In genomic region chr5:107287254-107287907, GRCm38 (mm10) we compare ENCODE assay signal across 8 mouse cellular contexts. TPM values are rescaled to one million over a fixed set of nuclear protein-coding genes. Genes with fewer than 3 reads are reported as not detected.
DNase-seq lines count a peak whose midpoint lies in the region; ATAC-seq and TF ChIP-seq lines count a peak whose summit lies in the region.

No protein-coding gene starts in this region.

- 0 out of 2 replicates have a peak overlapping the region, but pooled peaks have one; percentile 23 for H3K9ac ChIP-seq in embryonic facial prominence, embryonic 15.5 days
- no peak overlapping the region for H3K9ac ChIP-seq in hindbrain, embryonic 13.5 days
- peak overlapping the region; percentile 81; the same call in 1 of the 2 replicates for H3K9ac ChIP-seq in liver, embryonic 13.5 days
- no peak overlapping the region for H3K9ac ChIP-seq in neural tube, embryonic 15.5 days (replicated peaks)

- intact Hi-C loops in left cerebral cortex, adult 2 months (cut with DNase I): loop anchor here (10.0 kb wide), 1 partner anchor 293 kb away; no protein-coding TSS in a partner anchor

- no peak for ATAC-seq in embryonic facial prominence, embryonic 15.5 days (ENCODE audit: insufficient number of reproducible peaks, low FRiP score, low TSS enrichment, low read depth)
- ATAC-seq in hindbrain, embryonic 13.5 days (ENCODE audit: low FRiP score): no peak
- no peak for ATAC-seq in liver, embryonic 13.5 days (ENCODE audit: low read depth)
- ATAC-seq in neural tube, embryonic 15.5 days (ENCODE audit: low FRiP score): no peak

- peak overlapping the region; percentile 73 for H3K4me2 ChIP-seq in embryonic facial prominence, embryonic 15.5 days (replicated peaks)
- peak overlapping the region; percentile 99 for H3K4me2 ChIP-seq in hindbrain, embryonic 13.5 days
- peak overlapping the region; percentile 93 for H3K4me2 ChIP-seq in liver, embryonic 13.5 days
- peak overlapping the region; percentile 87 for H3K4me2 ChIP-seq in neural tube, embryonic 15.5 days

- no peaks in the 10 kb centered on the region for H3K36me3 ChIP-seq in embryonic facial prominence, embryonic 15.5 days
- H3K36me3 ChIP-seq in hindbrain, embryonic 13.5 days: no peaks in the 10 kb centered on the region
- no peaks in the 10 kb centered on the region for H3K36me3 ChIP-seq in liver, embryonic 13.5 days
- no peaks in the 10 kb centered on the region for H3K36me3 ChIP-seq in neural tube, embryonic 15.5 days

- peak; percentile 79 for TF ChIP-seq CTCF in left cerebral cortex, adult 2 months (IDR thresholded peaks at IDR 0.05)

- DNase-seq in left cerebral cortex, adult 2 months (ENCODE audit: extremely low spot score in 1 of 2, low spot score in 2 of 2): peak; percentile 53 to 61
- DNase-seq in left cerebral cortex, adult 9 months (ENCODE audit: low spot score in 2 of 2): no peak
- peak; percentile 87 for DNase-seq in adrenal gland, postnatal 25 days
- DNase-seq in liver, embryonic 13.5 days: peak; percentile 53
- peak; percentile 47 to 86 for DNase-seq in thymus, postnatal 10 days (ENCODE audit: low spot score in 2 of 2)

- no peaks in the 10 kb centered on the region for H3K27me3 ChIP-seq in embryonic facial prominence, embryonic 15.5 days
- H3K27me3 ChIP-seq in hindbrain, embryonic 13.5 days: peaks cover 36% of the 10 kb centered on the region
- H3K27me3 ChIP-seq in liver, embryonic 13.5 days: peaks cover 26% of the 10 kb centered on the region
- H3K27me3 ChIP-seq in neural tube, embryonic 15.5 days (replicated peaks): peaks cover 8% of the 10 kb centered on the region; the same call in 1 of the 2 replicates

- peaks cover 45% of the 10 kb centered on the region for H3K4me1 ChIP-seq in embryonic facial prominence, embryonic 15.5 days
- peaks cover 15% of the 10 kb centered on the region for H3K4me1 ChIP-seq in hindbrain, embryonic 13.5 days (replicated peaks)
- peaks cover 30% of the 10 kb centered on the region for H3K4me1 ChIP-seq in liver, embryonic 13.5 days (replicated peaks)
- H3K4me1 ChIP-seq in neural tube, embryonic 15.5 days: peaks cover 24% of the 10 kb centered on the region

- no peak overlapping the region for H3K27ac ChIP-seq in left cerebral cortex, adult 2 months
- H3K27ac ChIP-seq in embryonic facial prominence, embryonic 15.5 days (replicated peaks): peak overlapping the region; percentile 97
- no peak overlapping the region for H3K27ac ChIP-seq in hindbrain, embryonic 13.5 days
- peak overlapping the region; percentile 47 for H3K27ac ChIP-seq in liver, embryonic 13.5 days
- no peak overlapping the region for H3K27ac ChIP-seq in neural tube, embryonic 15.5 days (replicated peaks)

- 19% methylated on average over 6 of the region's 6 CpGs for WGBS in embryonic facial prominence, embryonic 15.5 days
- 26% methylated on average over 6 of the region's 6 CpGs for WGBS in hindbrain, embryonic 13.5 days
- 19% methylated on average over 6 of the region's 6 CpGs for WGBS in liver, embryonic 13.5 days (ENCODE audit: insufficient replicate concordance)
- WGBS in neural tube, embryonic 15.5 days: 23% methylated on average over 6 of the region's 6 CpGs

- no peak overlapping the region; the same call in 1 of the 2 replicates for H3K4me3 ChIP-seq in left cerebral cortex, adult 2 months
- H3K4me3 ChIP-seq in embryonic facial prominence, embryonic 15.5 days (replicated peaks): peak overlapping the region; percentile 93
- peak overlapping the region; percentile 73 for H3K4me3 ChIP-seq in hindbrain, embryonic 13.5 days
- peak overlapping the region; percentile 76 for H3K4me3 ChIP-seq in liver, embryonic 13.5 days (replicated peaks)
- peak overlapping the region; percentile 69; the same call in 1 of the 2 replicates for H3K4me3 ChIP-seq in neural tube, embryonic 15.5 days (replicated peaks)

- no peaks in the 10 kb centered on the region for H3K9me3 ChIP-seq in embryonic facial prominence, embryonic 15.5 days (replicated peaks)
- H3K9me3 ChIP-seq in hindbrain, embryonic 13.5 days: no peaks in the 10 kb centered on the region
- H3K9me3 ChIP-seq in liver, embryonic 13.5 days (replicated peaks): no peaks in the 10 kb centered on the region
- no peaks in the 10 kb centered on the region for H3K9me3 ChIP-seq in neural tube, embryonic 15.5 days (replicated peaks)

RNA-seq across cellular contexts. Expression of gene Tgfbr3, which starts 2.0 kb away (rescaled TPM):
- total RNA-seq in left cerebral cortex, adult 2 months (2021): 10 to 100 TPM; 10.8 to 11.3 TPM
- total RNA-seq in adrenal gland, postnatal 25 days (2021): 192 and 326 TPM in 2 replicates
- polyA plus RNA-seq in embryonic facial prominence, embryonic 15.5 days (2015; fragmentation: Nextera tagmentation; extraction: Ambion mirVana): 37.3 and 38.7 TPM in 2 replicates
- 4.9 and 6.1 TPM in 2 replicates for polyA plus RNA-seq in hindbrain, embryonic 13.5 days (2015; fragmentation: Nextera tagmentation; extraction: Ambion mirVana)
- polyA plus RNA-seq in liver, embryonic 13.5 days (2015; fragmentation: Nextera tagmentation; extraction: Ambion mirVana): 7.1 and 9.9 TPM in 2 replicates
- 6.6 and 10.1 TPM in 2 replicates for polyA plus RNA-seq in neural tube, embryonic 15.5 days (2015; fragmentation: Nextera tagmentation; extraction: Ambion mirVana)

RNA-seq across cellular contexts. Expression of gene Brdt, which starts 43.6 kb away (rescaled TPM):
- total RNA-seq in left cerebral cortex, adult 2 months (2021): 10 to 100 TPM; 13.2 to 17.7 TPM
- total RNA-seq in adrenal gland, postnatal 25 days (2021): 3.3 and 3.5 TPM in 2 replicates
- 5.6 and 6.4 TPM in 2 replicates for polyA plus RNA-seq in embryonic facial prominence, embryonic 15.5 days (2015; fragmentation: Nextera tagmentation; extraction: Ambion mirVana)
- polyA plus RNA-seq in hindbrain, embryonic 13.5 days (2015; fragmentation: Nextera tagmentation; extraction: Ambion mirVana): 2.1 and 2.8 TPM in 2 replicates
- polyA plus RNA-seq in liver, embryonic 13.5 days (2015; fragmentation: Nextera tagmentation; extraction: Ambion mirVana): 0.18 and 0.19 TPM in 2 replicates
- 4.3 and 4.7 TPM in 2 replicates for polyA plus RNA-seq in neural tube, embryonic 15.5 days (2015; fragmentation: Nextera tagmentation; extraction: Ambion mirVana)

Comparison
In these comparisons a context has a peak if more than half of its experiments do, and no peak if none do; other contexts are left out.
1. DNase-seq: peak in left cerebral cortex, adult 2 months (2 of 2), adrenal gland, postnatal 25 days (single experiment), liver, embryonic 13.5 days (single experiment) and thymus, postnatal 10 days (2 of 2); none in left cerebral cortex, adult 9 months (0 of 2).
2. H3K27ac ChIP-seq: peak in embryonic facial prominence, embryonic 15.5 days (single experiment) and liver, embryonic 13.5 days (single experiment); none in left cerebral cortex, adult 2 months (single experiment), hindbrain, embryonic 13.5 days (single experiment) and neural tube, embryonic 15.5 days (single experiment).
3. H3K9ac ChIP-seq: peak in embryonic facial prominence, embryonic 15.5 days (single experiment) and liver, embryonic 13.5 days (single experiment); none in hindbrain, embryonic 13.5 days (single experiment) and neural tube, embryonic 15.5 days (single experiment).
4. Peak in every context shown above with its lines, with median percentiles within 50 percentile points of each other: H3K4me2 ChIP-seq.